Mouse (Mus musculus) lung, adult 2 months (tissue): Measurements from ENCODE around the gene Tnfrsf23. TPM values are rescaled to one million over a fixed set of nuclear protein-coding genes. Genes with fewer than 3 reads are reported as not detected.

ENCODE experiments used
- DNase-seq: peaks from one replicate; pipeline ENCODE4 v3.0.0; 2022
- H3K4me1 ChIP-seq: fragments of 200-500 bp; 2 replicates; pipeline ENCODE4 v1.6.1; 2011; ENCODE audit warnings: low read length; ENCODE audit not compliant: control insufficient read depth, insufficient read depth
- H3K4me3 ChIP-seq: fragments of 200-500 bp; replicated peaks from 2 replicates; pipeline ENCODE3; 2011; ENCODE audit warnings: low read depth, mild to moderate bottlenecking, control low read depth, low read length; ENCODE audit errors: extremely low read depth
- CTCF ChIP-seq: fragments of 200-500 bp; IDR thresholded peaks from 2 replicates; pipeline ENCODE4 v1.5.1; 2011; ENCODE audit warnings: mild to moderate bottlenecking, low read length, control low read depth; ENCODE audit not compliant: insufficient read depth
- POLR2A ChIP-seq: fragments of 200-500 bp; IDR thresholded peaks from 2 replicates; pipeline ENCODE4 v1.6.1; 2011; ENCODE audit warnings: low read depth, mild to moderate bottlenecking, control low read depth, low read length, borderline replicate concordance; ENCODE audit errors: extremely low read depth
- WGBS: fragments of 180-500 bp; shearing (Covaris S2); methylation state at CpG from one replicate; pipeline ENCODE4 v1.1.7; 2018; 5-methylcytosine and 5-hydroxymethylcytosine counted together
- polyA plus RNA-seq: library from polyadenylated mRNA; depleted of rRNA; stranded (reverse); fragments of >200 nt; gene quantifications from 2 replicates; pipeline ENCODE4 v1.2.3, GENCODE M21; 2012; rRNA removed

Tnfrsf23 gene
- polyA plus RNA-seq: 3.0 and 5.3 TPM in 2 replicates

GRCm38 (mm10) chr7:143685359-143686067 lies at the start of gene Tnfrsf23:
TSS of gene Tnfrsf23 (minus strand) at chr7:143685872.
- Histone ChIP-seq H3K4me3 (peak within 1 kb of the TSS; percentile 78), H3K4me1 (no peaks in the 10 kb centered on the region)
- 2% methylated on average over 35 of the region's 35 CpGs for WGBS
- peak; percentile 69 for DNase-seq
- TF ChIP-seq CTCF (no peak), POLR2A (peak; percentile 73; the same call in 1 of the 2 replicates)

GRCm38 (mm10) chr7:143733746-143734145 lies 48.1 kb upstream of the Tnfrsf23 start:
- Histone ChIP-seq H3K4me3 (no peak overlapping the region), H3K4me1 (peaks cover 18% of the 10 kb centered on the region)
- 84% methylated on average over 4 of the region's 4 CpGs for WGBS
- DNase-seq: no peak
- TF ChIP-seq CTCF (no peak), POLR2A (no peak)

- TF ChIP-seq CTCF (no peak), POLR2A (no peak)
- H3K4me3 ChIP-seq: no peak overlapping the region
- WGBS: 53% methylated on average over 10 of the region's 10 CpGs
- H3K4me1 ChIP-seq: peaks cover 12% of the 10 kb centered on the region
- DNase-seq: no peak
These were observed 44.2 kb upstream of the Tnfrsf23 start for GRCm38 (mm10) chr7:143729886-143730285.

- Histone ChIP-seq H3K4me1 (peaks cover 26% of the 10 kb centered on the region), H3K4me3 (no peak overlapping the region)
- WGBS: 78% methylated on average over 4 of the region's 4 CpGs
- DNase-seq: no peak
- TF ChIP-seq POLR2A: no peak
- no peak for TF ChIP-seq CTCF
These were observed 40.7 kb upstream of the Tnfrsf23 start for GRCm38 (mm10) chr7:143726396-143726795.

- DNase-seq: peak; percentile 68
- no peak overlapping the region for H3K4me3 ChIP-seq
- H3K4me1 ChIP-seq: peaks cover 22% of the 10 kb centered on the region
- TF ChIP-seq POLR2A (no peak), CTCF (no peak)
- 71% methylated on average over 4 of the region's 4 CpGs for WGBS
These were observed 38.2 kb upstream of the Tnfrsf23 start for GRCm38 (mm10) chr7:143723841-143724240.

- peaks cover 19% of the 10 kb centered on the region for H3K4me1 ChIP-seq
- WGBS: 67% methylated on average over 5 of the region's 5 CpGs
- no peak for DNase-seq
- no peak overlapping the region for H3K4me3 ChIP-seq
- TF ChIP-seq POLR2A: no peak
- TF ChIP-seq CTCF: no peak
These were observed 37.0 kb upstream of the Tnfrsf23 start for GRCm38 (mm10) chr7:143722646-143723045.

- TF ChIP-seq CTCF (no peak), POLR2A (no peak)
- whole genome bisulfite sequencing: 44% methylated on average over 1 of the region's 1 CpGs
- no peak for DNase-seq
These were observed 32.1 kb upstream of the Tnfrsf23 start for GRCm38 (mm10) chr7:143717811-143718210.

GRCm38 (mm10) chr7:143713421-143713820 lies 27.7 kb upstream of the Tnfrsf23 start:
- 71% methylated on average over 4 of the region's 4 CpGs for WGBS
- Histone ChIP-seq H3K4me1 (peaks cover 5% of the 10 kb centered on the region; the same call in 1 of the 2 replicates), H3K4me3 (no peak overlapping the region)
- TF ChIP-seq CTCF (no peak), POLR2A (no peak)
- no peak for DNase-seq

More at GRCm38 (mm10) chr7:143717811-143718210, 32.1 kb upstream of the Tnfrsf23 start:
- H3K4me1 ChIP-seq: peaks cover 8% of the 10 kb centered on the region; the same call in 1 of the 2 replicates
- H3K4me3 ChIP-seq: no peak overlapping the region

GRCm38 (mm10) chr7:143712771-143713348 lies 27.2 kb upstream of the Tnfrsf23 start:
- TF ChIP-seq CTCF (no peak), POLR2A (no peak)
- Histone ChIP-seq H3K4me3 (no peak overlapping the region), H3K4me1 (peaks cover 5% of the 10 kb centered on the region; the same call in 1 of the 2 replicates)
- 56% methylated on average over 8 of the region's 8 CpGs for WGBS
- no peak for DNase-seq
